Mouse (Mus musculus) gastrocnemius, postnatal 36 days (tissue): ENCODE data around the gene Cyp2b10. TPM values are rescaled to one million over a fixed set of nuclear protein-coding genes. Genes with fewer than 3 reads are reported as not detected.
"Not testable (repeated sequence)": the region's sequence is repeated elsewhere in the genome, so short reads cannot be mapped to it uniquely, and the experiment has no call there.

Experiments used
- DNase-seq, 2 experiments: peaks; one replicate each; pipeline ENCODE4 v3.0.0; 2022
- intact Hi-C: fragments of 180-260 bp; cut with DNase I; formaldehyde crosslinking; loops from one replicate; pipeline ENCODE4 v1.15.1; 2025
- long read RNA-seq, 2 experiments: library from polyadenylated mRNA; stranded (forward); transcript quantifications; one replicate each; pipeline ENCODE4 v2.0.0; 2021
- total RNA-seq, 2 experiments: library from RNA; stranded (reverse); gene quantifications; 2 replicates each; pipeline ENCODE4 v1.2.3; 2021

Gene Cyp2b10
- total RNA-seq: not detected
- long read RNA-seq, experiment 1: 0 reads
- long read RNA-seq, experiment 2: 0 reads

- no peak for DNase-seq
- intact Hi-C loops: no loop called here
Measured at GRCm38 (mm10) chr7:25897411-25897810, at the start of gene Cyp2b10. Cyp2b10 (plus strand) TSS chr7:25897620.

GRCm38 (mm10) chr7:25847722-25848443, 49.5 kb upstream of the Cyp2b10 start:
- intact Hi-C loops: no loop called here
- DNase-seq: peak; percentile 79 to 83

GRCm38 (mm10) chr7:25848444-25848812, 49.0 kb upstream of the Cyp2b10 start:
- intact Hi-C loops: no loop called here
- no peak for DNase-seq

- intact Hi-C loops: no loop called here
- DNase-seq: peak; percentile 38 to 48
Measured at GRCm38 (mm10) chr7:25855082-25855481, 42.3 kb upstream of the Cyp2b10 start.

- intact Hi-C loops: no loop called here
- DNase-seq: no peak
Measured at GRCm38 (mm10) chr7:25859962-25860870, 37.2 kb upstream of the Cyp2b10 start.

GRCm38 (mm10) chr7:25862365-25862764, 35.1 kb upstream of the Cyp2b10 start:
- intact Hi-C loops: no loop called here
- DNase-seq: no peak

- DNase-seq: no peak
- intact Hi-C loops: no loop called here
Measured at GRCm38 (mm10) chr7:25863756-25864155, 33.7 kb upstream of the Cyp2b10 start.

GRCm38 (mm10) chr7:25864861-25865260, 32.6 kb upstream of the Cyp2b10 start:
- intact Hi-C loops: no loop called here
- no peak for DNase-seq

- intact Hi-C loops: no loop called here
Measured at GRCm38 (mm10) chr7:25869789-25870188, 27.6 kb upstream of the Cyp2b10 start.

GRCm38 (mm10) chr7:25872624-25873023, 24.8 kb upstream of the Cyp2b10 start:
- intact Hi-C loops: no loop called here
- no peak for DNase-seq

More at GRCm38 (mm10) chr7:25869789-25870188, 27.6 kb upstream of the Cyp2b10 start:
- no peak for DNase-seq

- intact Hi-C loops: no loop called here
- DNase-seq: no peak
Measured at GRCm38 (mm10) chr7:25878735-25879134, 18.7 kb upstream of the Cyp2b10 start.

GRCm38 (mm10) chr7:25880721-25881120, 16.7 kb upstream of the Cyp2b10 start:
- intact Hi-C loops, DNase-seq: not testable (repeated sequence)

GRCm38 (mm10) chr7:25884272-25884671, 13.1 kb upstream of the Cyp2b10 start:
- intact Hi-C loops: no loop called here
- no peak for DNase-seq

- intact Hi-C loops: no loop called here
- DNase-seq: no peak
Measured at GRCm38 (mm10) chr7:25887758-25888157, 9.7 kb upstream of the Cyp2b10 start.

- intact Hi-C loops: no loop called here
- DNase-seq: no peak
Measured at GRCm38 (mm10) chr7:25893159-25893558, 4.3 kb upstream of the Cyp2b10 start.

- intact Hi-C loops: no loop called here
- DNase-seq: no peak
Measured at GRCm38 (mm10) chr7:25895162-25895561, 2.3 kb upstream of the Cyp2b10 start.

GRCm38 (mm10) chr7:25898064-25898463, 644 bp downstream of the Cyp2b10 start:
- intact Hi-C loops: no loop called here
- DNase-seq: no peak

- no peak for DNase-seq
- intact Hi-C loops: no loop called here
Measured at GRCm38 (mm10) chr7:25902061-25902690, 4.8 kb downstream of the Cyp2b10 start.

- intact Hi-C loops: no loop called here
- no peak for DNase-seq
Measured at GRCm38 (mm10) chr7:25903156-25903555, 5.7 kb downstream of the Cyp2b10 start.

- DNase-seq: no peak
- intact Hi-C loops: no loop called here
Measured at GRCm38 (mm10) chr7:25904066-25904465, 6.6 kb downstream of the Cyp2b10 start.

- intact Hi-C loops: no loop called here
- no peak for DNase-seq
Measured at GRCm38 (mm10) chr7:25904489-25904888, 7.1 kb downstream of the Cyp2b10 start.
